Mouse (Mus musculus) layer of hippocampus, adult 6 months (tissue): ENCODE data around the gene Lce6a. TPM values are rescaled to one million over a fixed set of nuclear protein-coding genes. Genes with fewer than 3 reads are reported as not detected.

Experiments
- long read RNA-seq, 2 experiments: library from polyadenylated mRNA; unstranded; transcript quantifications; one replicate each; pipeline ENCODE4 v2.0.0; 2019 to 2020
- polyA plus RNA-seq: library from polyadenylated mRNA; unstranded; fragments of <200 nt; fragmentation: Nextera tagmentation; gene quantifications from 2 replicates; pipeline ENCODE4 v1.2.3, GENCODE M21; 2021

The Lce6a gene
- not detected in 2 replicates for polyA plus RNA-seq
- long read RNA-seq, experiment 1: 0 reads
- long read RNA-seq, experiment 2: 0 reads

GRCm38 (mm10) chr3:92621560-92621959 is at the start of gene Lce6a:
TSS of gene Lce6a (minus strand) at chr3:92621660.

DNA sequence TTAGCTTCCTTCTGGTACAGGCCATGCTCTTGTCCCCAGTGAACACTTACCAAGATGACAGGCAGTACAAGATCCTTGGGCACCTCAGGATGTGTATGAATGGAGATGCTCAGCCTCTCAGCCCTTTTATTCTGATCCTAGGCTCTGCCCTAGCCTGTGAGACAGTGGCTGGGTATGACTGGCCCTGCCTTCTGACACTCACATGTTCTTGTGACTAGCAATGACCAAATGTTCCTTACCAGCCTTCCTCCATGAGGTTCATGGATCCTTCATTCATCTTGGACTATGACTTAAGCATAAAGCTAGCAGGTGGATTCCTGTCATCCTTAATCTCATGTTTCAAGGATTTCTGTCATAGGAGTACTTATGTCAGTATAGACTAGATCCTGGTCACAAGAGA is 48.8 kb upstream of the Lce6a start, which contains the start of gene Lce1a2:
Gene Lce1a2 (minus strand): TSS at position 101 of the 400 bp plus-strand sequence.

GRCm38 (mm10) chr3:92656826-92657225 is 35.4 kb upstream of the Lce6a start, which contains the start of gene Lce1b:
TSS of gene Lce1b (minus strand) at chr3:92656926.

DNA sequence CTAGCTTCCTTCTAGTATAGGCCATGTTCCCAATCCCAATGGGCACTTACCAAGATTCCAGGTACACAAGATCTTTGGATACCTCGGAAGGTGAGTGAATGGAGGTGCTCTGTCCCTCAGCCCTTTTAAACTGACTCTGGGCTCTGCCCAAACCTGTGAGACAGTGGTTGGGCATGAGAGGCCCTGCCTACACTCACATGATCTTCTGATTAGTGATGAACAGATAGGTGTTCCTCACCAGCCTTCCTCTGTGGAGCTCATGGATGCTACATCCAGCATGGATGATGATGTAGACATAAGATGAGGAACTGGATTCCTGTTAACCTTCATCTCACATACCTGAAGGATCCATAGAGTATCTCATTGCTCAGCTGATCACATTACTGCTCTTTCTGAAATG is 26.7 kb upstream of the Lce6a start, which contains the start of gene Lce1a1:
Gene Lce1a1 (minus strand): TSS at position 101 of the 400 bp plus-strand sequence.

GRCm38 (mm10) chr3:92607392-92607791 is 14.1 kb downstream of the Lce6a start, which contains the start of gene 2210017I01Rik:
TSS of gene 2210017I01Rik (minus strand) at chr3:92607492.

GRCm38 (mm10) chr3:92588858-92589257 is 32.6 kb downstream of the Lce6a start, which contains the start of gene Smcp:
TSS of gene Smcp (minus strand) at chr3:92588997.

GRCm38 (mm10) chr3:92573449-92574041 is 47.9 kb downstream of the Lce6a start, which contains the start of gene Ivl:
TSS of gene Ivl (minus strand) at chr3:92573735.

Other genes starting within 250 kb of the Lce6a start
- gene Sprr2h, start 236.0 kb downstream of the Lce6a start, polyA plus RNA-seq: not detected in 2 replicates
- gene Sprr2i, start 213.7 kb downstream of the Lce6a start, polyA plus RNA-seq: not detected in 2 replicates
- not detected in 2 replicates for gene Sprr2j-ps, start 203.6 kb downstream of the Lce6a start, polyA plus RNA-seq
- gene Gm9774, start 192.2 kb downstream of the Lce6a start, polyA plus RNA-seq: 2.0 and 2.1 TPM in 2 replicates
- not detected in 2 replicates for gene Sprr2k, start 189.1 kb downstream of the Lce6a start, polyA plus RNA-seq
- gene Sprr1b, start 182.9 kb downstream of the Lce6a start, polyA plus RNA-seq: not detected in 2 replicates
- gene Sprr3, start 162.9 kb downstream of the Lce6a start, polyA plus RNA-seq: not detected in 2 replicates
- not detected in 2 replicates for gene Sprr1a, start 135.8 kb downstream of the Lce6a start, polyA plus RNA-seq
- not detected in 2 replicates for gene Sprr4, start 121.2 kb downstream of the Lce6a start, polyA plus RNA-seq
- not detected in 2 replicates for gene 2310046K23Rik, start 87.1 kb downstream of the Lce6a start, polyA plus RNA-seq
- not detected in 2 replicates for gene Ivl, start 47.9 kb downstream of the Lce6a start, polyA plus RNA-seq
- gene Smcp, start 32.7 kb downstream of the Lce6a start, polyA plus RNA-seq: not detected in 2 replicates
- not detected in 2 replicates for gene 2210017I01Rik, start 14.2 kb downstream of the Lce6a start, polyA plus RNA-seq
- gene Lce1a1, start 26.6 kb upstream of the Lce6a start, polyA plus RNA-seq: not detected in 2 replicates
- not detected in 2 replicates for gene Lce1b, start 35.3 kb upstream of the Lce6a start, polyA plus RNA-seq
- not detected in 2 replicates for gene Lce1a2, start 48.7 kb upstream of the Lce6a start, polyA plus RNA-seq
- gene Lce1c, start 57.6 kb upstream of the Lce6a start, polyA plus RNA-seq: not detected in 2 replicates
- not detected in 2 replicates for gene Lce1d, start 65.5 kb upstream of the Lce6a start, polyA plus RNA-seq
- not detected in 2 replicates for gene Lce1e, start 87.4 kb upstream of the Lce6a start, polyA plus RNA-seq
- gene Lce1f, start 98.7 kb upstream of the Lce6a start, polyA plus RNA-seq: not detected in 2 replicates
- not detected in 2 replicates for gene Gm38119, start 117.4 kb upstream of the Lce6a start, polyA plus RNA-seq
- not detected in 2 replicates for gene Lce1g, start 130.7 kb upstream of the Lce6a start, polyA plus RNA-seq
- gene Lce1h, start 143.4 kb upstream of the Lce6a start, polyA plus RNA-seq: not detected in 2 replicates
- not detected in 2 replicates for gene Lce1i, start 157.2 kb upstream of the Lce6a start, polyA plus RNA-seq
- not detected in 2 replicates for gene Lce1j, start 168.9 kb upstream of the Lce6a start, polyA plus RNA-seq
- not detected in 2 replicates for gene Lce1k, start 186.2 kb upstream of the Lce6a start, polyA plus RNA-seq
- not detected in 2 replicates for gene Kprp, start 205.6 kb upstream of the Lce6a start, polyA plus RNA-seq
- not detected in 2 replicates for gene Lce1l, start 229.6 kb upstream of the Lce6a start, polyA plus RNA-seq
- gene 2310050C09Rik, start 248.6 kb upstream of the Lce6a start, polyA plus RNA-seq: not detected in 2 replicates